Mouse (Mus musculus) heart, adult 11 months (tissue): Measurements from ENCODE around the gene Olfr733.

Experiments used
- DNase-seq: peaks from one replicate; pipeline ENCODE4 v3.0.0; 2022

Gene Olfr733

DNA sequence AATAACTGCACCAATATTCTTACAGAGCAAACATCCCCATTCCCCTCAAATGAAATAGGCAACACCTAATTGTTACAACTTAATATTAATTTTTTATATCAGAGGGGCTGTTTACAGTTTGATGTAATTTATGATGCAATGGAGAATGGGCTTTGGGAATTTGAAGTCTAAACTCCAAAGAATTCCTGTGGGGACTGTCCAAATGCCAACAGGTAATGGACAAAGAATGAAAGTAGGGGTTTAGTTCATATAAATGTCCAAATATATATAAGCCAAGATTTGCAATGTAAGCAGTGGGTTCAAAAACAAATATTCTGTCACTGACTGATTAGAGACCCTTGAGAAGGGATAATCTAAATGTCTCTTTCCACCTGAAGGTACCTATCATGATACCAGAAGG, at the start of gene Olfr733:
Olfr733 (minus strand) TSS at position 101 of the 400 bp plus-strand sequence.
- no peak for DNase-seq

DNA sequence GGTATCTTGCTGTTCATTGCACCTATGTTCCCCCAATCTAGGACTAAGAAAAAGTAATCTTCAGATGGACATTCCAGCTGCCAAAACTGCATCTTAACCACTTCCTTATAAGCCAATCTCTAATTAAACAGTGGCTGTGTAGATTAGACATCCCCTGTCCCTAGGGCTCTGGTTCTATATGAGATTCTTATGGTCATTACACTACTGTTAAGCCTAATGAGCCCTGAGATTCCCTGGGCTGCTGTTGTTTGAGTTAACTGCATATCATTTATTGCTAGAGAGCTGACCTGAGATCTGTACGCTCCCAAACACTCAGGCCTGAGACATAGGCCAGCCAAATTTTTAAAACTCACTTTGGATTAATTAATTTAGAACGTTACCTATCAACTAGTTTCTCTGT, 47.5 kb upstream of the Olfr733 start, which contains the start of gene Olfr735:
Olfr735 (minus strand) TSS at position 77 of the 400 bp plus-strand sequence.
- no peak for DNase-seq

DNA sequence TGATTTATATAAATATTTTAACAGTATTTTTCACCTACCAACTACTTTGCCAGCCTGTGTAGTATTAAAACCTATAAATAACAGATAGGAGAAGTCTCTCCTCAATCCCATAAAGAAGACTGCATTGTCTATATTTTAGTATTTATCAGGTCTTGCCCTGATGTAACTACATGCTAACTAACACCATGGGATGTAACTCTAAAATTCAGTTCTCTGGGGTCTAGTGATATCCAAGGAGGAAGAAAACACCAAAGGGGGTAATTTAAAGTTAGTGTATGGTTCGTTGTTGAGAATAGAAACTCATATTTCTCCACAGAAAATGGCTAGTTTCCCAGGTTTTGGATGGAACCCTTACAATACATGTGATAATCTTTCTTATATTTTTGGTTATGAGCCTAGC, 25.3 kb upstream of the Olfr733 start, which contains the start of gene Olfr734:
Olfr734 (minus strand) TSS at position 101 of the 400 bp plus-strand sequence.
- no peak for DNase-seq

DNA sequence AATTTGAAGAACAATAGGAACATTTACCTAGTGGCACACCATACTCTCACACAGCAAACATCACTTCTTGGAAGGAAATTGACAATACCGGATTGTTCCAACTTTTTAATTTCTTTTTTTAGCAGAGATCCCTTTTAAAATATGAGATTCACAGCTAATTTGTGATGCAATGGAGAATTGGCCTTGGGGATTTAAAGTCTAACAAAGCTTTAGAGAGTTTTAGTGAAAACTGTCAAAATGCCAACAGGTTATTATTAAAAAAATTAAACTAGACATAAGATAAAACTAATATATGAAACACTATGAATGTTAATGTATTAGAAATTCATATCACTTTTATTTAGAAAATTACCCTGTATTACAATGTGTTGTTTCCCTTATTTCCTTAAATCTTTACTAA, 17.2 kb downstream of the Olfr733 start, which contains the start of gene Olfr732:
Olfr732 (minus strand) TSS at position 101 of the 400 bp plus-strand sequence.
- no peak for DNase-seq
